Mouse (Mus musculus): ENCODE data around the gene Gpr19. TPM values are rescaled to one million over a fixed set of nuclear protein-coding genes. Genes with fewer than 3 reads are reported as not detected.
A peak's percentile ranks its signal among the peaks of the same experiment; 100 is the strongest.

Gpr19 gene
- 1 to 10 TPM; 5.2 to 8.6 TPM for total RNA-seq (2021)
- 9.6 and 9.9 TPM in 2 replicates for polyA plus RNA-seq (2012; rRNA removed)
- long read RNA-seq, partial matches to known transcripts, result 3 of 9 reads
- long read RNA-seq, other reads (novel, unspliced or antisense), result 5 of 9 reads

DNA sequence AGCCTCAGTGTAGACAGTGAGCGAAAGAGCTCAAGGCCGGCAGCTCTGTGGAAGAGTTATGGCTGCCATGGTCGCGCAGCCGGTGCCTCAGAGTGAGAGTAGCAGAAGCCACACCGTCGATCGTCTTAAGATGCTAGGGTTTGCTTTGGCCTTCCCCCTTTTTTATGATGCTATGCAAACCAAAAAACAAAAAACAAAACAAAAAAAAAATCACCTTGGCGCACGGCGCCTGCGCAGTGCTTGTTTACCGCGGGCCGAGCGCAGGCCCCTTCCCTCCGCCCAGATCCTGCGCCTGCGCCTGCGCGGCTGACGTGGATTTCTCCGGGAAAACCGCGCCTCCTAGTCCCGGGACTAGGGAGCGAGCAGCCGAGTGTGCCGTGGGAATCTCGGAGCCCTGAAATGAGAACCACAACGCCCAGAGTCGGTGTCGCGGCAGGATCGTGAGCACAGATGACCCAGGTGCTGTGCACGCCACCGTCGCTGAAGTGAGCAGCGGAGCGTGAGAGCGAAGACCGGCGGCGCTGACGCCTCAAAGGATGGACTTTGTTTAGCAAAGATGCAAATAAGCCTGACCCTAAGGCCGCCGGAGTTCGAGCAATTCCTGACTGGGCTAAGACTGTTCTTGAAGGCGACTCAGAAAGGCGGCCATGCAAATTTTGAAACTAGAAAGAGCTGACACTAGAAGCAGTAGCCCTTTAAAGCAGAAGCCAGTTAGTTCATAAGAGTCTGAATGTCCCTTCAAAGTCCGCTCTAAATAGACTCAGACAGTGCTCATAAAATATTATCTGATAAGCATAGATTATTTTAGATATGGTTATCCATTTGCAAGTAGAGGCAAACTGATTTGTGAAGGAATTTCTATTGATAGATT, at the start of gene Gpr19:
Gpr19 (minus strand) TSS at position 484 of the 871 bp plus-strand sequence.
- peak; percentile 95 for DNase-seq

- DNase-seq, result peak; percentile 60
These were observed 49.1 kb upstream of the Gpr19 start for GRCm38 (mm10) chr6:134947311-134948087.

DNA sequence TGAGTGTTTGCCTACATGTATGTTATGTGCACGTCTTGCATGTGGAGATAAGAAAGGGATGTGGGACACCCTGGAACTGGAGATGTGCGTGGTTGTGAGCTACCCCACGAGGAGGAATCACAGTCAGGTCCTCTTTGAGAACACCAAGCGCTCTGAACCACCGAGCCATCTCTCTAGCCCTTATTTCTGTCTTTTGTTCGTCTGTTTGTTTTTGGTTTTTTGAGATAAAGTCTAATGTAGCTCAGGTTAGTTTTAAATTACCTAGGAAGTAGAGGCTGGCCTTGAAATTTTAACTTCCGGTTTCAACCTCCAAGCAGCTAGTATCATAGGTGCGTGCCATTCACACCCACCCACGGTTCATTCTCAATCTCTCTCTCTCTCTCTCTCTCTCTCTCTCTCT, 48.5 kb upstream of the Gpr19 start:
- no peak for DNase-seq

DNA sequence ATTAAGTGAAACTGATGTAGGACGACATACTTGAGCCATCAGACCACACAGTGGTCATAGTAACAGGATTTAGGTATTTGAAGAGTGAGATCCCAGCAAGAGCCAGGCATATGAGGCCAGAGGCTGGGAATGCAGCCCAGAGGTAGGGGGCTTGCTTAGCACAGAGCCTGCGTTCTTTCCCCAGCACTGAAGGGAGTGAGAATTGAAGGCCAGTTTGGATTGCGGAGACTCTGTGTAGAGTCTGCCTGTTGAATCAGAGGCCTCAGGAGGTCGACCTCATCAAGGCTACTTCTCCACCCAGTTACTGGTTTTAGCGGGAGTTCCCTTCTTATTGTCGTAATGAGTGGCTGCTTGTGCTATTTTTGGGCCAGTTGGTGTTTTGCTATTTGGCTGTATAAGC, 47.7 kb upstream of the Gpr19 start:
- DNase-seq, result no peak

- no peak for DNase-seq
These were observed 45.5 kb upstream of the Gpr19 start for GRCm38 (mm10) chr6:134943759-134944407.

DNA sequence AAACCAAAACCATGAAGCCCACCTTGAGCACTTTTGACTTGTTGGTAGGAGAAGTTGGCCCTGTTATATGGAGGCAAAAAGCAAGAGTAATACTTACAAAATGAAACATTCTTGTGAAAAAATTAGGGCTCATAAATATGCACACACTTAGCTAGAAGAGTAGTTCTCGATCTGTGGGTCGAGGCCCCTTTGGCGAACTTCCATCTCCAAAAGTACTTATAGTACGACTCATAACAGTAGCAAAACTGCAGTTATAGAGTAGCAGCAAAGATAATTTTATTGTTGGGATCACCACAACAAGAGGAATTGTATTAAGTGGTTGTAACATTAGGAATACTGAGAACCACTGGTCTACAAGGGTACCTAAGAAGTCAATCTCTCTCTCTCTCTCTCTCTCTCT, 41.4 kb upstream of the Gpr19 start:
- DNase-seq, result no peak

- no peak for DNase-seq
These were observed 35.9 kb upstream of the Gpr19 start for GRCm38 (mm10) chr6:134934305-134934704.

- DNase-seq, result no peak
These were observed 34.8 kb upstream of the Gpr19 start for GRCm38 (mm10) chr6:134933207-134933558.

DNA sequence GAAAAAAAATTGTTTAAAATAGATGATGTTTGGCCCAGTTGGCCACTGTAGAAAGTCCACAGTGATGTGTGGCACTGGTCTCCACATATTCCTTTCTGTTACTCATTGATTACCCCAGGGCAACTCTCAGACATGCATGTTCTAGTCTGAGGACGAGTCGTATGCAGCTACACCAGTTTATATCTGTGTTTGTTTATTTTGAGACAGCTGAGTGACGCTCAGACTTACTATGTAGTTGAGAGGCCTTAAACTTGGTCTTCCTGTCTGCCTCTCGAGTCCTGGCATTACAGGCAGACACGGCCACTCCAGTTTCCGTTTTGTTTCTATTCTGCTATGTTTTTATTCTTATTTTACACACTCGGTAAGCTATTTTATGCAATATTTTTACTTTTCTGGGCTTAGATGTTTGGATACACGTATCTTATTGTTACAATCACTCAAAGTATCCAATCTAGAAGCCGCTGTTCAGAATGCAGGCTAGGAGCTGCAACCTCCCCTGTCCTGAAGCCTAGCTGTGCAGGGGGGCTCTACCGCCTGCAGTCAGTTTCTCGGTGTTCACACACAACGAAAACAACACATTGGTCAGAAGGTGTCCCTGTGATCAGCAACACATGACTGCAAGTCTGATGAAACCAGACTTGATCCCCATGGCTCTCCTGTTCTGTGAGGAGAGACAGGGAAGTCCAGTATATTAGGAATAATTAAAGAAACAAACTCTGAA, 34.3 kb upstream of the Gpr19 start:
- no peak for DNase-seq

DNA sequence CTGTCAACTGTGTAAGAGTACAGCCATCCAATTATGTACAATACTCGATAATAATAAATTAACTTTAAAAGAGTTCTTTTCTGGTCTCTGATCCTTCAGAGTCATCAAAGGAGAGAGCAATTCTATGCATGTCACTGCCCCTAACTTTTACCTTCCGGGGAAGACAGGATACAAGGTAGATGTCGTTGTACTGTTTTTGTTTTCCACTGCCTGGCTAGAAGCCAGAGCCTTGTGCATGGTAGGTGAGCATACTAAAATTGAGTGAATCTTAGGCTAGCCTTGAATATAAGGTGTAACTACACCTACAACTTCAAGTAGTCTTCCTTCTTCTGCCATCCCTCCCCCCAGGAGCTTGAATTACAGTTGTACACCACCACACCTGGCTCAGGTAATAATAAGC, 32.8 kb upstream of the Gpr19 start:
- DNase-seq, result no peak

DNA sequence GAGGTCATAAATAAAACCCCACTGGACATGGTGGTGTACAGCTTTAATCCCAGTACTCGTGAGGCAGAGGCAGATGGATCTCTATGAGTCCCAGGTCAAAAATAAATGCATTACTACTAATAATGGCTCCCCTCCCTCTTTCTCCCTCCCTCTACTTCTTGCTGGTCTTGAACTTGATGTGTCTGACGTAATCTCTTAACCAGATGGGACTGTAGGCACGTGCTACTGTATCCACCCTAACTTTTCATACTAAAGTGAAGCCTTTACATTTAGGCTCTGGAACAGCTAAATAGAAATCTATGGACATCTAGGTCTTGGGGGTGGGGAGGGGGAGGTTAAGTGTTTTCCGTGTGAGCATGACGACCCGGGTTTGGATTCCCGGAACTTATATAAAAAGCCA, 32.0 kb upstream of the Gpr19 start:
- DNase-seq, result no peak

GRCm38 (mm10) chr6:134929926-134930325, 31.5 kb upstream of the Gpr19 start:
- DNase-seq, result no peak

DNA sequence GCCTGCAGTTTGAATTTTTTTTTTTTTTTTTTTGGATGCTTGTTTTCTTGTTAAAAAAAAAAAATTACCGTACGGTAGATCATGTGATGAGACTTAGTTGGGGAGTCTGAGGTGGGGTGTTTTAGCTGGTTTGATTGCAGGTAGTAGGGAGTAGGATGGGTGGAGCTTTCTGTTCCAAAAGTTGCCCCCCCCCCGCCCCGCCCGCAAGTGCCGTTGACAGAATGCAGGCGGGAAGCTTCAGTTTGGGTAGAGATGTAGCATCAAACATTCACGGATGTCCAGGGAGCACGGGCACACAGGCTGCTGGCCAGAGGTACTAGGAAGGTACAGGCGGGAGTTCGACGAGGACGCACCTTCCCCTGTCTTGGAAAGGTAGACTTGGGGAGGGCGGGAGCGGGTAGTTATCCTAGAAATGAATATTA, 30.5 kb upstream of the Gpr19 start:
- no peak for DNase-seq

DNA sequence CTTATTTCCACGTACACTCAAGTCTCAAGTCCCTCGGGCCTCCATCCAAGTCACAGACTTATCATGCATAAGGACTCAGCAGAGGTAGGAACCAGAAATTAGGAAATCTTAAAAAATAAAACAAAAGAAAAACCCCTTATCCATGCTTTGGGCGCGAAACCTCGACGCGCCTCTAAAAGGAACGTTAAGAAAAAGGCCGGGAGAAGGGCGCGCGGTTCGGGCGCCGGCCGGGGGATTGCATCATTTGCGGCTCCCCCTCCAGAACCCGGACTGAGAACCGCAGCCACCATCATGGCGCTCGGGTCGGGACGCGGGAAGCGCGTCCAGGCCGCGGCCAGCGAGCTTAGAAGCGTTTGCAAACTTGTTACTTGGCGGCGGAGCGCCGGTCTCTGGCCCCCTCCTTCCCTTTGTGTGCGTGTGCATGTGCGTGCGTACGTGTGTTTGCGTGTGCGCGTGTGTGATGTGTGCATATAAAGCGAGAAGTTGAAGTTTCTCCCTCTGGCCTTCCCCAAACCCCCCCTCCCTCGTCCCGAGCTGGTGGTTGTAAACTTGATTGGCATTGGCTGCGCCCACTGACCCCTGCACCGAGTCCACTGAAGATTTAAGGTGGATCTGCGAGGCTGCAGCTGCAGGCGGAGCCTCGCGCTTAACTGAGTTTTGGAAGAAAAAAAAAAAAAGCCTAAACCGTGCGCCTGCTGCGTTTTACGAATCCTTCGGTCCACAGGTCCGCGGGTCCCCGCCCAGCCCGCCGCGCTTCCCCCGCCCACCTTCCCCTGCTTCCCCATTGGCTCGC, 29.9 kb upstream of the Gpr19 start:
- DNase-seq, result peak; percentile 91

DNA sequence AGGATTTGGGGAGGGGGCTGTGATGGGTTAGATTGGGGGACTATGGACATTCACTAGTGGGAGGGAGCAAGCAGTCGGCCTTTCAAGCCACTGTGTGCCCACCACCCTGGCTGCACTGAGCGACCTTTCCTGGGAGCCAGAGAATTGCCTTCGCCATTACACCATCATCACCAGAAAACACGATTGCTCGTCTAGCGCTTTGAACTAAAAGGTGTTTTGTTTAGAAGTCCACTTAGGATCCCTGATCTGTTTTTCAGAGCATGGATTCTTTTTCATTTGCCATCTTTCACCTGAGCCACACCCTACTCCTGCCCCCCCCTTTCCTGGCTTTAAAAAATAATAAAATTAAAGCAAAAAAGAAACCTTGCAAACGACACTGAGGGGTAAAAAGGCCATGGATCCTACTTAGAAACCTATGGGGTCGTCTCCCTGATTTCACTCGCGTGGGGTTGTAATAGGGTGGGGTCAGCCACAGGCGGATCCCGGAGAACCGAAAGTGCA, 29.3 kb upstream of the Gpr19 start:
- no peak for DNase-seq

DNA sequence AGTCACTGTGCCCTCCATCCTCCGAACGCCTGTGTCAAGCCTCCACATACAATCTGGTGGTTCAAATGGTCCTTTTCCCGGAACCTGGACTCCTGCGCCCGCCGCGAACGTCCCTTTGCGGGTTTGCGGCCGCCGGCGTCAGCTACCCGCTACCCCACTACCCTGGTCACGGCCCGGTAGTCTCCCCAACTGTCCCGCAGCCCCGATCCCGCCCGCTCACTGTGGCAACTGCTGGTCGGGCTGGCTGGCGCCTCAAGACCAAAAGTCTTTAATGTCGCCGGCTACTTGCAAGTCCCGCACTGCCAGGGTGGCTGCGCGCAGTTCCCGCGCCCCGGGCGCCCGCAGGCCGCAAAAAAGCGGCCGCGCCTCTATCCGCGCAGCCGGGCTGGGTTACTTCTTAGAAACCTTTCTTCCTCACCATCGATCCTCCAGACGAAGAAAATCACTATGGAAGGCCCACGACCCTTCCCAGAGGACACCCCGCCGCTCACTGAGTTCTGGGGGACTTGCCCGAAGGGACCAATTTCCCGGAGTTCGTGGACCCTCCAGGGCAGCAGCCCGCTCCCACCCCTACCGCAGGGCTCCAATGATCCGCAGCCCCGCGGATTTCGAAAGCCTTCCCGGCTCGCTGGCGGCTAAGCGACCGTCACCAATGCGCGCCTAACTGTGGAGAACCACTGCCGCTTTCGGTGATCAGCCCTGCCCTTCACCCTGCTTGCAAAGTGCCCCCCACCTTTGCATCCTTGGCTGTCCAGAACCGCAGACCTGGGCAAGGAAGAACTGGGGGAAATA, 28.6 kb upstream of the Gpr19 start:
- peak; percentile 83 for DNase-seq

DNA sequence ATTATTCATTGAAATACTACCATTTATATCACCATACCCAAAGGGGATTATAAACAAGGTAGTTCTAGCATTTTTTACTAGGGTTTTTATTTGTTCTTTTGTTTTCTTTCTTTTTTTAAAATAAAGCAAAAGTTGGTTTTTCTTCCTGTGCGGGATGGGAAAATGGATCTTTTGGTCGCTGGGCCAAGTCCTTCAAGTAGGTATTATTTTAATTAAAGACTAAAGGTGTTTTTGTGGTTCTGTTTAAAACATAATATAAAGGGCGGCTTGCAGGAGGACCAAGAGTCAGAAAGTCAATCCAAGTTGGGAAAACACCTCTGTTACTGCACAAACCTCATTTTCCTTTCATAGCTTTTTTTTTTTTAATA, 27.9 kb upstream of the Gpr19 start:
- no peak for DNase-seq

- no peak for DNase-seq
These were observed 27.4 kb upstream of the Gpr19 start for GRCm38 (mm10) chr6:134925673-134926337.

DNA sequence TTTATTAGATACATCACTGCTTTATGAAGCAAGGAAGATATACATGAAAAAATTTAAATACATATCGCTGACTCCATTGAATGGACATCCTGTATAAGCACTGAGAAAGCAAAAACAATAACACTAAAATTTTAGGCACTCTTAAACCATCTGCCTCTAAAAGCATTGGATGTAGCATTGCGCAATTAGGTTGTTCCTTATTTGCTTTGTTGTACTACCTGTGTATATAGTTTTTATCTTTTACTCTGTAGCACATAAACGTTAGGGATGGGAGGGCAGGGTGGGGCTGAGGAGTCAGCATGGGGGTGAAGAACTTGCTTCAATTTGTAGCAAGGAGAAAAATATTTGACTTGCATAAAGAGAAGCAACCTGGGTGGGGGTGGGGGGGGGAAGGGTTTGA, 25.9 kb upstream of the Gpr19 start:
- no peak for DNase-seq

- no peak for DNase-seq
These were observed 25.3 kb upstream of the Gpr19 start for GRCm38 (mm10) chr6:134923670-134924069.

All from adrenal gland, adult 2 months (tissue).